Mouse (Mus musculus): ENCODE results near the gene Cdc37.

DNA sequence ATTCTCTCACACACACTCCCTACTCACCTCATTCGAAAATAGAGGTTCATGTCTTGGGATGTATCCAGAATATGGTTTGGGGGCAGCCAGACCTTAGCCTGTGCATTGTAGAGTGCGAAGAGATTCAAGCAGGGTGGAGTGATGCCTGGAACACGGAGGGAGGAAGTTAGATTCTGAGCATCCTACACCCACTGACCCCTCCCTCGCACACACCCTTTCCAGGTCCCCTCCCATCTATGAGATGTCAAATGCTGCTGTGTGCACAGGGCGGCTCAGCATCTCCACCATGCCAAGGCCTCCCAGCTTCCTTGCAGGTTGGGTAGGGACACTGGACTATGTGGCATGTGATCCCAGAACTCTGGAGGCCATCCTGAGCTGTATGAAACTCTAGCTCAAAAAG lies 24.9 kb downstream of the Cdc37 start:
- TF ChIP-seq CTCF (IDR thresholded peaks at IDR 0.05; ENCODE audit: extremely low read depth, insufficient read depth, low read length) = no peak
- TF ChIP-seq POLR2A (IDR thresholded peaks at IDR 0.05; ENCODE audit: extremely low read depth, insufficient read depth, low read length) = no peak
